Mouse (Mus musculus): ENCODE data around the gene Pigf.
"Not testable (repeated sequence)": the region's sequence is repeated elsewhere in the genome, so short reads cannot be mapped to it uniquely, and the experiment has no call there.

Pigf gene

GRCm38 (mm10) chr17:87025269-87025949 lies at the start of gene Pigf, which contains the start of gene Cript:
Pigf (minus strand) TSS chr17:87025406.
Cript (plus strand) TSS chr17:87025550.
- DNase-seq (ENCODE audit: low spot score in 2 of 2): peak; percentile 96 to 97

- DNase-seq (ENCODE audit: low spot score in 2 of 2): no peak
These were observed 48.3 kb upstream of the Pigf start for GRCm38 (mm10) chr17:87073470-87073869.

GRCm38 (mm10) chr17:87072766-87073440 lies 47.7 kb upstream of the Pigf start:
- DNase-seq (ENCODE audit: low spot score in 2 of 2): no peak

GRCm38 (mm10) chr17:87072183-87072582 lies 47.0 kb upstream of the Pigf start:
- not testable (repeated sequence) for DNase-seq (ENCODE audit: low spot score in 2 of 2)

DNA sequence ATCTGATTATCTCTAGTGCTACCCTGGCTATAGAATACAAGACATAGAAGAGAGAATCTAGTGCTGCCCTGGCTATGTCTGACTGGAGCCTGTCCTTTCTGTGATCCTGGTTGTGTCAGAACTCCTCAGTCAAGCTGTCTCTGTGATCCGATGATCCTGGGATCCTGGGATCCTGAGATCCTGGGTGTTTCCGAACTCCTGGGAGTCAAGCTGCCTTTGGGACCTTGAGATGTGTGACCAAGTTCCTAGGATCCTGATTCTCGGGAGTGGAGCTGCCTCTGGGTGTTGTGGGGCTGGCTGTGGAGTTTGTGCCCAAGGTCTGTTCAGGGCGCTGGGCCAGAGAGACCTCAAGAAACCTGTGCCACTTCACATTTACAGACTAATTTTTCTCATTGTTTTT lies 43.8 kb upstream of the Pigf start:
- DNase-seq (ENCODE audit: low spot score in 2 of 2): no peak

DNA sequence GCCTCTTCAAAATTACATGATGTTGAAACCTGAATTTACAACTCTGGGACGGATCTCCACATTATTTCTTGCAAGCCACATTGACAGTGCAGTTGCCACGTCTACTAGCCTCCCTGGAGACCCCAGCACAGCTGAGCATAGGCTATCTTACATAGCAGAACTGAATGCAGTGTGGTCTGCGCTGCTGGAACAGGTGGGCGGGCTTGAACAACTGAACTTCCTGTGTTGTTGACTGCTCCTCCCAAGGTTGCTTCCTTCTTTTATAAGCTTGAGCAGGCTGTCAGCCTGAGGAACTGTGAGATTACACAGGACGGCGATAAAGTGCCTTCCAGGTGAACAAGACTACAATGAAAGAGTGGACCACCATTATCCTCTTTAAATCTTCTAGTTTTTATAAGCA lies 38.8 kb upstream of the Pigf start:
- no peak for DNase-seq (ENCODE audit: low spot score in 2 of 2)

GRCm38 (mm10) chr17:87063461-87063860 lies 38.3 kb upstream of the Pigf start:
- no peak for DNase-seq (ENCODE audit: low spot score in 2 of 2)

- no peak for DNase-seq (ENCODE audit: low spot score in 2 of 2)
These were observed 37.4 kb upstream of the Pigf start for GRCm38 (mm10) chr17:87062639-87063038.

DNA sequence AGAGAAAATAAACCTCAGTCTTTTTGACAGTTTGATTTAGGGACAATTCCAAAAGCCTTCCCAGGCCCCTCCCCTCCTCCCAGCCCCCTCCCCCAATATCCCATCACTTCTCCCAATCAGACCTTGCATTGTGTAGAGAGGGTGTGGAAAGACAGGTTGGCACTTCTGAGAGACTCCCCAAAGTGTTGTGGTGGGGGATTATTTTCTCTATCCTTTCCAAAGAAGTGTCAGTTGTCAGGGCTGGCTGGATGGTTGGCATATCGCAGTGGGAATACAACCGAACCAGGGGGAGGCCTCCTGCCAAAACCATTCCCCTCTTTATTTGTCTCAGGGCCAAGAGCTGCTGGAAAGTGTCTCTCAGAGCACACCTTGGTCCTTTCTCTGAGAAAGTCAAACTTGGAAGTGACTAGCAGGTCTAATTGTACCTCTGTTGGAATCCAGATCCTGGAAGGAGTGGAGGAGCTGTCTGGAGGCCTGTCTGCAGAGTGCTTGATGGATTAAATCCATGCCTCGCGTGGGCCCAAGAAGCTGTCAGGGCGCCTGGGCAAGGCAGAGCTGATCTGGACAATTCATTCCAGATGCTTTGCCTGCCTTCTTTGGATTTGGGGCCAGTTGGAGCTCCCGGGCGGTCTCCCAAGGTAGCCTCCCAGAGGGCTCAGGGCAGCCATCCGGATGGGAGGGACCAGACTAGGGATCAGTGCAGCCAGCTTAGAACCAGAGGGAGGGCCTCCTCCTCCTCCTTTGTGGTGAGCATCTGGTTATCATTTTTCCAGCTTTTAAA lies 32.5 kb upstream of the Pigf start:
- peak in 1 of 2 experiments; percentile 35 for DNase-seq (ENCODE audit: low spot score in 2 of 2)

DNA sequence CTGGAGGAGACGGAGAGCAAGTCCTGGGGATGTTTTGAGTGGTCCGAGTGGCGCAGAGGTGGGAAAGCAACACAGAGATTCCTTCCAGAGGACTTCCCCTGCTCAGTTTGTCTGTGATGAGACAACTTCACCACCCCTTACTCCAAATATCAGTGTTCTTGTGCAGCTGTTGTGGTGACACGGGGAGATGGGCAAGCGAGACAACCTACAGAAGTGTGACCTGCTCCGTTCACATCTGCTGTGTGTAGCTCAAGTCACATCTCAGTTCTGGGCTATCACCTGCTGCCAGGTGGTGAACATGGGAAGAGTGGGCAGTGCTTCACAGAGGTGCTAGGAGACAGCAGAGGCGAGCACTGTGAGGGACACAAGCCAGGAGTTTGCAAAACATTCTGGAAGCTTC lies 31.6 kb upstream of the Pigf start:
- no peak for DNase-seq (ENCODE audit: low spot score in 2 of 2)

DNA sequence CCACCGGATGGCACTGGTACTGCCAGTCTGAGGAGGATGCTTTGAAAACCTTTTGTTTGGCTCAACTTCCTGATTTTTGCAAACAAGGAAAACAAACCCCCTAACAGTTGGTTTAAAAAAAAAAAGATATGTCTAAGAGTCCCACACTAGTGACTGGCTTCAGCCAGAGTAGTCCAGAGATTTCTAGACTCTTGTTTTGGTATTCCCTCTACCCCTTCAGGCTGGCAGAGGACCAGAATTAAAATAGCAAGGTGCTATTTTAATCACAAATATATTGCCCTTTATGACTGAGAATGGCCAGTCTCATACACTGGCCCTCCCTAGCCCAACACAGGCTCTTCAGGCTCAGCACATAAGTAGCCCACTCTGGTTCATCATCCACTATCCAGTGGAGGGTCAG lies 30.5 kb upstream of the Pigf start:
- DNase-seq (ENCODE audit: low spot score in 2 of 2): no peak

- no peak for DNase-seq (ENCODE audit: low spot score in 2 of 2)
These were observed 29.8 kb upstream of the Pigf start for GRCm38 (mm10) chr17:87055051-87055459.

DNA sequence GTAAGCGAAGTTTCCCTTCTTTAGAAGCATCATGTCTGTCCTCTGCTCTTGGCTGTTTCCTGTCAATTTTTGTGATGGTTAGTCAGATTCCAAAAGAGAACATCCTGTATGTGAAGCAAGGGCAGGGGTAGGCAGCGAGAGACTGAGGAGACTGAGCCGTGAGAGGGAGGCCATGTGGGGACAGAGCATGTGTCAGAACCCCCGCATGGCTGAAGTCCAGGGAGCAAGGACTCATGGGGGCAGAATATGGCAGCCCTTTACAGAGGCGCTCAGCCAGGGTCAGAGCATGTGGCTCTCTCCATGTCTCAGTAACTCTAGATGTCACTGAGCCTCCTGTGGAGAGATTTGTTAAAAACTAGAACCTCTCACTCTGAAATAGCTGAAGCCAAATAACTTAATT lies 28.7 kb upstream of the Pigf start:
- no peak for DNase-seq (ENCODE audit: low spot score in 2 of 2)

DNA sequence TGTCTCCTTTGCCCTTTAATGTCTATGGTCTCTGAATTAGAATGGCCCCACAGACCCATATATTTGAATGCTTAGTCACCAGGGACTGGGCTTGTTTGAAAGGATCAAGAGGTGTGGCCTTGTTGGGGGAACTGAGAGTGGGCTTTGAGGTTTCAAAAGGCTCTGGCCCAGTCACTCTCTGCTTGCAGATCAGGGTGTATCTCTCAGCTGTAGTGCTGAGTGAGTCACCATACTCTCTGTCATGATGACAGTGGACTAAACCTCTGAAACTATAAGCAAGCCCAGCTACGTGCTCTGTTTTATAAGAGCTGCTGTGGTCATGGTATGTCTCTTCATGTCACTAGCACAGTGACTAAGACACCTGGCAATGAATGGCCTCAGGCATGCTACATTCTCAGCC lies 27.2 kb upstream of the Pigf start:
- no peak for DNase-seq (ENCODE audit: low spot score in 2 of 2)

DNA sequence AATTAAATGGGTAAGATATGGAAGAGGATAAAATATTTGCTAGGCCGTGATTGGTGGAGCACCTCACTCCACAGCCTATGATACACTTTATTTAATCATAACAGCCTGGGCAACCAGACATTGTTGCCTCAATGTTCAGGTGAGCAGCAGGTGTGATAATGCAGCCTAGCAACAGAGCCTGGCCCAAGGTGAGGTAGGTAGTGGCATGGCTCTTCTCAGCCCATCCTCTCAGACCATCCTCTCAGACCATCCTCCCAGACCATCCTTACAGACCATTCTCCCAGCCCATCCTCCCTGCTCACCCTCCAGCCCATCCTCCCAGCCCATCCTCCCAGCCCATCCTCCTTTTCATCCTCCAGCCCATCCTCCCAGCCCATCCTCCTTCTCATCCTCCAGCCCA lies 26.4 kb upstream of the Pigf start:
- no peak for DNase-seq (ENCODE audit: low spot score in 2 of 2)

DNA sequence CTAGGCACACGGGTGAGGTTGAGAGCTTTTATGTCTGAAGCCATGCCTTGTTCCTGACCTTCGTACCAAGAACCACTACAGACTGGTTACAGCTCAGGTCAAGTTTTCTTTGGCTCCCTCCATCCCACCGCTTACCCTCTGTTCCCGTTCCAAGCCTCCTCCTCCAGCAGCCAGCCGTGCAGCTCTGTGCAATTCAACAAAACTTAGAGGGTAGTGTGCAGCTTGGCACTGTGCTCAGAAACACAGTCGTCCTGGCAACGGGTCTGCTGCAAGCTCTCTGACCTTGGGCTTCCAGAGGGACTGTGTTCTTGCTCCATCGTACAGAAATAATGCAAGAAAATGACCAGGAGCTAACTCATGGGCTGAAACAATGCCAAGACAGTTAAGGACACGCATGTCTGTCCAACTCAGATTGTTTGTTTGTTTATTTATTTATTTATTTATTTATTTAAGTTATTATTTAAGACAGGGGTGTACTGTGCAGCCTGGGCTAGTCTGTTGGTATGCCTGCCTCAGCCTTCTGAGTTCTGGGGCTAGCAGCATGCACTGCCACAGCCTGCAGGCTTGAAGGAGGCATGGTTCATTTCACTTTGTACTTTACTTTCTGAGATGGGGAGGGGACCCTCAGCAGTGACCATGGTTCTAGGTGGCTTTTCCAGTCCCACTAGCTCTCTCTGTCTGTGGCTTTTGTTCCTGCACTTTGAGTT lies 25.4 kb upstream of the Pigf start:
- no peak for DNase-seq (ENCODE audit: low spot score in 2 of 2)

GRCm38 (mm10) chr17:87049696-87050095 lies 24.5 kb upstream of the Pigf start:
- DNase-seq (ENCODE audit: low spot score in 2 of 2): no peak

DNA sequence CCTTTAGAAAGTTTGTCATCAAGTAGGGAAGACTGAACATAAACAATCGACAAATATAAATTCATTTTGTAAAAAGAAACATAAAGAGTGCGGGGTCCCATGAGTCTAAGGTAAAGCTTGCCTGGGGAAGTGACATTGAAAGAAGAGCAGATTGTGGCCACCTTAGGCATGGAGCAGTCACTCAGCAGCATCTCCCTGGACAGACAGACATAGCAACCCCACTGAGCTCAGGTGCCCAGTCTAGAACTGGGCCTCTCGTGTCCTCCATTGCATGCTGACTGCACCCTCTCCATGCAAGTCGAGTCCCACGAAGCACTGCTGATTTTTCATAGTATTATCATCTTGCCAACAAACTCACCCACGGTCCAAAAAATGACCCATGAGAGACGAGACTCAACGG lies 19.6 kb upstream of the Pigf start:
- DNase-seq (ENCODE audit: low spot score in 2 of 2): no peak

DNA sequence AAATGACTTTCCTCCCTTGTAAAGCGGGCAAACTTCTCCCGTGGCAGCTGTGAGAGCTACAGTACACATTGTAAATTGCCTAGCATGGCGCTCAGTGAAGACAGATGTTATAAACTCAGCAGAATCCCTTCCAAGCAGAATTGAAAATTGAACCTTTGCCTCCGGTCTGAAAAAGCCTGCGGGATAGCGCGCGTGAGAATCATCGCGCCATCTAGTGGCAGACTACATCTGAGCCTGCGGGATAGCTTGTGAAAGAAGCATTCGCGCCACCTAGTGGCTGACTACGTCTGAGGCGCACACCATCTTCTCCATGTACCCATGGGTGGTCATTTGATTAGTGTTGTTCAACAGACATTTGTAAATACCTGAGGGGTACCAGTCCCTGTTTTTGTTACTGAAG lies 19.2 kb upstream of the Pigf start:
- peak; percentile 62 to 77 for DNase-seq (ENCODE audit: low spot score in 2 of 2)

DNA sequence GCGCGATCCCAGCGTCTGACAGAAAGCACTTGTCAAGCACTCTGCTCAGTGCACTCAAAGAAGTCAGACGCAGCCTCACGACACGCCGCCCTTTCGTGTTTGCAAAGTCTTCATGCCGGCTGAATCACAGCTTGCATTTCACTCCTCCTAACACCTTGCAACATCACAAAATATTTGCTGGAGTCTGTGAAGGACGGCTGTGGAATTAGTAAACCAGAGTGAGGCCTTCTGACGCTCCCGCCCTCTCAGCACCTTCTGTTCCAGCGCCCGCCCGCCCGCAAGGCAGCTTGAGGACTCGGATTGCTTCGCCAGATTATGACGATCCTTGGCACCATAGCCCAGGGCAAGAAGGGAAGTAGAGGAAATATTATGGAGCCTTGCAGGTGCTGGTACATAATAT lies 16.5 kb upstream of the Pigf start:
- no peak for DNase-seq (ENCODE audit: low spot score in 2 of 2)

DNA sequence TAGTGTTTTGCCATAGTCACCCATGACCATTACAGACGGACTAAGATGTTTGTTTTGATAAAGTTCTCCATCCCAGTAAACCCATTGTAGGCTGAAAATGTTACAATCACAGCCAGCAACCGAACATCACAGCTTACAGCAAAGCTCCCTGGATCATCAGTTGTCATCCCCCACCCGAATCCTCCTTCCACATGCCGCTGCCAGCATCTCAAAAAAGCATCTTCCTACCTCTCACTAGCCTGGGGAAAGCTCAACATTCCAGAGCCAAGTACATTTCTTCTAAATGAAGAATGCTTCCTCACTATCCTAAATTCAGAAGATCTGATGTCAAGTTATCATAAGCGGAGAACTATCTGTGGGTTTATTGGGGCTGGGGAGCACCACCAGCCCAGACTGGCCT lies 13.3 kb upstream of the Pigf start:
- DNase-seq (ENCODE audit: low spot score in 2 of 2): no peak

Measured in urinary bladder, adult 18-20 months (tissue).